Mouse (Mus musculus): ENCODE measurements at regions not wholly inside any gene's neighbourhood (a gene's known extent, or its start where the extent isn't known, plus 50 kb on each side); places are given as distances from the start of the nearest gene placed in this dataset.
A peak's percentile ranks its signal among the peaks of the same experiment; 100 is the strongest.

- ATAC-seq (ENCODE audit: insufficient number of reproducible peaks, low FRiP score, low TSS enrichment): no peak
Measured at GRCm38 (mm10) chr13:44168186-44168585, 383.6 kb downstream of the Cd83 start.

- ATAC-seq (ENCODE audit: insufficient number of reproducible peaks, low FRiP score, low TSS enrichment): no peak
Measured at GRCm38 (mm10) chr13:44171639-44172038, 387.1 kb downstream of the Cd83 start.

GRCm38 (mm10) chr13:44172701-44173100 is 388.1 kb downstream of the Cd83 start:
- no peak for ATAC-seq (ENCODE audit: insufficient number of reproducible peaks, low FRiP score, low TSS enrichment)

DNA sequence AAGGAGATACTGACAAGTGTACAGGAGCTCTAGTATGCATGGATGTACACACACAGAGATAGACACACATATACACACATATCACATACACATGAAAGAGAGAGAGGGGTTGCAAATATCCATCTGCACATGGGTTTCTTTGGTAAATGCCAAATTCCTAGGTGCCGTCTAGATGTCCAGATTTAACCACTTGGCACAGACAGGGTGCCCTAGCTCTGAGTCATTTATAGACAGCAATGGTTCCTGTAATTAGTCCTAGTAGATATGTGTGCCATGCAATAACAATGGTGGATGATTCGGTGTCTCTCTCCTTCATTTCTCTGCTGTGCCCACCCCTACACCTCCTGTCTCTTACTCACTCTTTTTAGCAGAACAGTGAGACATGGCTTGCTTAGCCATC is 389.7 kb downstream of the Cd83 start:
- ATAC-seq (ENCODE audit: insufficient number of reproducible peaks, low FRiP score, low TSS enrichment): no peak

DNA sequence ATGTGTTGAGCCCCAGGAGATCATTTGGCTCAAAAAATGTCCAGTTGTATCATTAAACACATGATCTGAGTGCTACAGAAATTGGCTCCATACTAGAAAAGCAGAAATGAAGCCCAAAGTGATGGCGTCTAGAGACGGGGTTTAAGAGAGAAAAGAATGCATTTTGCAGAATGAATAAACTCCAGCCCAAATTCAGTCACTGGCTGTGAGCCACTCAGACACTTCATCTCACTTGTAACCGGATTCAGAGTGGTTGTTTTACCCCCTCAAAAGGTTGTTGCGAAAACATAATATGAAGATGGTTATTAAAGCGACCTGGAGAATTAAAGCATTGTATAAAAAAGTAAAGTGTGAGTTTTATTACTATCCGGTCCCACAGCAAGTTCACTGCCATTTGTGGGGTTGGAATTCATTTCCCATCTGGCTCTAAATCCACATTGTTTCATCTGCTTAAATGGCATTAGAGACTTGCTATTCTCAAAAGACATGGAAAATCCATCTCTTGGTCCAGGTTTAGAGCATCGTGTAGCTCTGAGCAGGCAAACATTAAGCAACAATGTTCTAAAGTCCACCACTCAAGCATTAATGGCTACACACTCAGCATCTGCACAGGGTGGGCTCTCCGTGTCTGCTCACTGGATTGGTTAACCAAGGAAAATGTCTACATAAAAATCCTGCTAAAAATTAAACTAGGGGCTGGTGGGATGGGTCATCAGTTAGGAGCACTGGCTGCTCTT is 390.9 kb downstream of the Cd83 start:
- no peak for ATAC-seq (ENCODE audit: insufficient number of reproducible peaks, low FRiP score, low TSS enrichment)

GRCm38 (mm10) chr13:44176121-44176520 is 391.5 kb downstream of the Cd83 start:
- no peak for ATAC-seq (ENCODE audit: insufficient number of reproducible peaks, low FRiP score, low TSS enrichment)

DNA sequence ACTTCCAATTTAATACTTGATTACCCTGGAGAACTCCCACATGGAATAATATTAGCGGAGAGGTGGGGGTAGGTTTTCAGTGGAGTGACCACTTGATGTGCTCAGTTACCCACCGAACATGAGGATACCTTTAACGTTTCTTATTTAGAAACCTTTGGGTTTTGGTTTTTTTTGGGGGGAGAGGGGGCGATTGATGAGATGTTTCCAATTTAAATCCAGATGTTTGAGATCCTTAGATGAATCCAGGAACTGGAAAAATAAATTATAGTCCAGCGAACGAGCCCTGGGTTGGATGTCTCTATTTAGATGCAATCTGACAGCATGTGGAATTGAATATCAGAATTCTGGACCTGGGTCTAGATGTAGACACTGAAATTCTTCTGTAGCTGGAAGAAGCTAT is 393.4 kb downstream of the Cd83 start:
- no peak for ATAC-seq (ENCODE audit: insufficient number of reproducible peaks, low FRiP score, low TSS enrichment)

DNA sequence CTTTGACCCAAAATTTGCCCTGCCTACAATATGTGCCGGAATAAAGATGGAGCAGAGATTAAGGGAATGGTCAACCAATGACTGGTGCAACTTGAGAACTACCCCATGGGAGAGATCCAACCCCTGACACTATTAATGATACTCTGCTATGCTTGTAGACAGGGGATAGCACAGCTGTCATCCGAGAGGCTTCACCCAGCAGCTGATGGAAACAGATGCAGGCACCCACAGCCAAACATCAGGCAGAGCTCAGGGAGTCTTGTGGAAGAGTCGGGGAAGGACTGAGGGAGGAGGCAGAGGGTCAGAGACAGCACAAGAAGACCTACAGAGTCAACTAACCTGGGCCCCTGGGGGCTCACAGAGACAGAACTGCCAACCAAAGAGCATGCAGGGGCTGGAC is 395.8 kb downstream of the Cd83 start:
- ATAC-seq (ENCODE audit: insufficient number of reproducible peaks, low FRiP score, low TSS enrichment): no peak

DNA sequence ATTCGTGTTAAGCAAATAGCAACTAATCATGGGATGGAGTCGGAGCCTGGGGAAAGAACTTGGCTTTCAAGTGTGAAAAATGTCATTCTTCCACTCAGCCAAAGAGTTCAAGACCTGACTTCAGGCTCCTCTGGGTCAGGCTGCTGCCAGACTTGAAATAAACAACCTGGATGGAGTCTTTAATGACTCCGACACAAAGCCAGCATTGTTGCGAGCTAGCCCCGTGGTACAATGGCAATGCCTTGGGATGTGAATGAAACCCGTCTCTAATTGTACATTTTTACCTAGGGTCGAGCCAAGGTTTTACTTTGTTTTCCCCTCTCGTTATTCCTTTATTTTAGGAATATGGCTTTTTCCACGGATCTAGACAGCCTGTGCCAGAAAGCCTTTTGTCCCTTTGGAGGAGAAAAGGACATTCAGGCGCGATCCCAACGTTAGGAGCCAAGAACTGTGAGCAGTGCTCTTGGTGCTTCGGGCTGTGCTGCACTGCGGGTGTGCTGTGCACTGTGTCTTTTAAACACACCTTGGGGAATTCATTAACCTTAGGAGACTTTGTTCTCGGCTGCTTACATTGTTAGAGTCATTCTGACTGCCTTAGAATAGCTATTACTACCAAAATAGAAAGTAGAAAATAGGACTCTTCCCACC is 398.1 kb downstream of the Cd83 start:
- no peak for ATAC-seq (ENCODE audit: insufficient number of reproducible peaks, low FRiP score, low TSS enrichment)

GRCm38 (mm10) chr13:44195365-44195764 is 410.8 kb downstream of the Cd83 start:
- ATAC-seq (ENCODE audit: insufficient number of reproducible peaks, low FRiP score, low TSS enrichment): no peak

- ATAC-seq (ENCODE audit: insufficient number of reproducible peaks, low FRiP score, low TSS enrichment): no peak
Measured at GRCm38 (mm10) chr13:44206042-44206441, 421.5 kb downstream of the Cd83 start.

- ATAC-seq (ENCODE audit: insufficient number of reproducible peaks, low FRiP score, low TSS enrichment): no peak
Measured at GRCm38 (mm10) chr13:44206448-44206847, 421.9 kb downstream of the Cd83 start.

DNA sequence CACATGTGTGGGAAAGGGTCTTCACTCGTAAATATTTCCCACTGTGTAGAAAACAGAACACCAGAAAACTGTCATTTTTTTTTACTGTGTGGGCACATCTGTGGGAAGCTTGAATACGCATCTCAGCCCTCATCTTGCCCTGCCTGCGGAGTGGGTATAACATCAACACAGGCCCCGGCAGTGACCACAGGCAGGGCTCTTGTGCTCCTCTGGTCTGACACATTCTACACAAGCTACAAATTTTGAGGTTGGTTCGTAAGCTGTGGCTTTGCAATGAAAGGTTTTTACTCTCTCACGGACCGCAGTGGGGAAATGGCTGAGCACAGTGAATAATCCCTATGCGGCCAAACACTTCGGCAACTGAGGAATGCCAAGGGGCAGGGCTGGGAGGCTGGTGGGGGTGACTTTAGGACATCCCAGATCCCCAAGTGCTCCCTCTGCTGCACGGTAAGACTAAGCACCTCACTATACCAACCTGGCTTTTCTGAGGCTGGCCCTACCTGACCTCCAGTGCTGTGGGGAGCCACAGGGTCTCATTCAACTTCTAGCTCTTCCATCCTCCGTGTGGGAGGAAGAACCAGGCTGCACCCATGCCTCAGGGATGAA is 422.9 kb downstream of the Cd83 start:
- no peak for ATAC-seq (ENCODE audit: insufficient number of reproducible peaks, low FRiP score, low TSS enrichment)

- no peak for ATAC-seq (ENCODE audit: insufficient number of reproducible peaks, low FRiP score, low TSS enrichment)
Measured at GRCm38 (mm10) chr13:44209036-44209435, 424.5 kb downstream of the Cd83 start.

- no peak for ATAC-seq (ENCODE audit: insufficient number of reproducible peaks, low FRiP score, low TSS enrichment)
Measured at GRCm38 (mm10) chr13:44210123-44210522, 425.5 kb downstream of the Cd83 start.

- ATAC-seq (ENCODE audit: insufficient number of reproducible peaks, low FRiP score, low TSS enrichment): no peak
Measured at GRCm38 (mm10) chr13:44212356-44212755, 427.8 kb downstream of the Cd83 start.

GRCm38 (mm10) chr13:44212936-44213335 is 428.4 kb downstream of the Cd83 start:
- ATAC-seq (ENCODE audit: insufficient number of reproducible peaks, low FRiP score, low TSS enrichment): no peak

GRCm38 (mm10) chr13:44218266-44218665 is 433.7 kb downstream of the Cd83 start:
- ATAC-seq (ENCODE audit: insufficient number of reproducible peaks, low FRiP score, low TSS enrichment): no peak

- ATAC-seq (ENCODE audit: insufficient number of reproducible peaks, low FRiP score, low TSS enrichment): no peak
Measured at GRCm38 (mm10) chr13:44221721-44222120, 437.1 kb downstream of the Cd83 start.

GRCm38 (mm10) chr13:44222335-44222734 is 437.8 kb downstream of the Cd83 start:
- ATAC-seq (ENCODE audit: insufficient number of reproducible peaks, low FRiP score, low TSS enrichment): peak; percentile 66

DNA sequence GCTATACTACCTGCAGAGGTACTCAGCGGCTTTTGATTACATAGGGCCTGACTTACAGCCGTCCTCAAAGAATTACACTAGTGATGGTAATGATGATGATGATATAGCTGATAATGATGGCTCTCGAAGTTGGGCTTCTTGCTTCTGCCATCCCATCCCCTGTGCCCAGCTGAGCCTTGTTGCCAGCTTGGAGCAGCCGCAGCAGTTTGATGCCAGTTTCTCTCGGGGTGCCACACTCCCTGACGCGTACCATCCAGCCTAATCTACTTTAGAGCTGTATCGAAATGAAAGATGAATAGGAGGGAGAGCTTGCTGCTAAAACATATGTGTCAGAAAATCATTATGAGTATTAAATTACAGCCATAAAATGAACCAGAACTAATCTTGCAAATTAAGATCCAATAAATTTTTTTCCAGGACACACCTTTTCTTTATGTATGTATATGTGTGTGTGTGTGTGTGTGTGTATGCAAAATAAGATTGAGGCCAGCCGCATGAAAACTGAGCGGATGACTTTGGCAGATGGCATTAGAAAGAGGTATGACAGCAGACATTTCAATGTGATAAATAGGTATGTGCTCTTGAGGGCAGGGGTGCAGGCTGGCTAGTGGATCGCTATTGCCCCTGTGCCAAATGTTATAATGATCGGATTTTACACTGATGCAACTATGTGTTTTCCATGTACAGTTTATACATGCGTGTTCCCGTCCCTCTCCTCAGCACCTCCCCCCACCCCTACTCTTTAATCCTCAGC is 443.3 kb downstream of the Cd83 start:
- ATAC-seq (ENCODE audit: insufficient number of reproducible peaks, low FRiP score, low TSS enrichment): no peak
